Mouse (Mus musculus) intestine, postnatal 0 days (tissue): ENCODE results near the gene Cela3b. TPM values are rescaled to one million over a fixed set of nuclear protein-coding genes. Genes with fewer than 3 reads are reported as not detected.

ENCODE experiments used
- ATAC-seq: fragments of 200-750 bp; cut with Nextera tagmentation; 2 replicates; pipeline ENCODE4 v1.8.0; 2017; ENCODE audit warnings: mild to moderate bottlenecking, moderate TSS enrichment, moderate library complexity
- H3K27ac ChIP-seq: fragments of 300-500 bp; sonication (generic); 2 replicates; pipeline ENCODE4 v1.5.1; 2014; ENCODE audit warnings: mild to moderate bottlenecking, low read depth, low read length, moderate library complexity
- H3K27me3 ChIP-seq: fragments of 300-500 bp; sonication (generic); replicated peaks from 2 replicates; pipeline ENCODE4 v1.6.1; 2014; ENCODE audit warnings: low read length, mixed read lengths; ENCODE audit not compliant: control insufficient read depth, insufficient read depth
- H3K36me3 ChIP-seq: fragments of 300-500 bp; sonication (generic); 2 replicates; pipeline ENCODE4 v1.6.1; 2014; ENCODE audit warnings: mild to moderate bottlenecking, moderate library complexity; ENCODE audit not compliant: control insufficient read depth, insufficient read depth
- H3K4me1 ChIP-seq: fragments of 300-500 bp; sonication (generic); replicated peaks from 2 replicates; pipeline ENCODE4 v1.6.1; 2014; ENCODE audit warnings: antibody characterized with exemption, low read length, mixed read lengths; ENCODE audit not compliant: control insufficient read depth, insufficient read depth
- H3K4me2 ChIP-seq: fragments of 300-500 bp; sonication (generic); replicated peaks from 2 replicates; pipeline ENCODE4 v1.6.1; 2014; ENCODE audit warnings: low read depth, mild to moderate bottlenecking, moderate library complexity
- H3K4me3 ChIP-seq: fragments of 300-500 bp; sonication (generic); 2 replicates; pipeline ENCODE4 v1.5.1; 2014; ENCODE audit warnings: low read depth, low read length
- H3K9ac ChIP-seq: fragments of 300-500 bp; sonication (generic); 2 replicates; pipeline ENCODE4 v1.6.1; 2014; ENCODE audit warnings: mild to moderate bottlenecking, low read depth, low read length
- H3K9me3 ChIP-seq: fragments of 300-500 bp; sonication (generic); 2 replicates; pipeline ENCODE4 v1.6.1; 2016; ENCODE audit warnings: mixed run types; ENCODE audit not compliant: control insufficient read depth
- CTCF ChIP-seq: sonication (generic); IDR thresholded peaks from 2 replicates; pipeline ENCODE4 v1.5.1; 2016; ENCODE audit warnings: low read depth, mild to moderate bottlenecking, control low read depth, antibody characterized with exemption, moderate library complexity
- WGBS: fragments of 180-500 bp; shearing (Covaris S2); extraction: QIAGEN DNeasy Blood & Tissue Kit; methylation state at CpG from one replicate; pipeline ENCODE4 v1.1.7; 2014; 5-methylcytosine and 5-hydroxymethylcytosine counted together
- polyA plus RNA-seq: library from polyadenylated mRNA; unstranded; fragments of >200 nt; fragmentation: Nextera tagmentation; extraction: Ambion mirVana; gene quantifications from 2 replicates; pipeline ENCODE4 v1.2.1, GENCODE M21; 2015

The Cela3b gene
- polyA plus RNA-seq, 1 experiment from 2014 or later = 9.1 TPM

DNA sequence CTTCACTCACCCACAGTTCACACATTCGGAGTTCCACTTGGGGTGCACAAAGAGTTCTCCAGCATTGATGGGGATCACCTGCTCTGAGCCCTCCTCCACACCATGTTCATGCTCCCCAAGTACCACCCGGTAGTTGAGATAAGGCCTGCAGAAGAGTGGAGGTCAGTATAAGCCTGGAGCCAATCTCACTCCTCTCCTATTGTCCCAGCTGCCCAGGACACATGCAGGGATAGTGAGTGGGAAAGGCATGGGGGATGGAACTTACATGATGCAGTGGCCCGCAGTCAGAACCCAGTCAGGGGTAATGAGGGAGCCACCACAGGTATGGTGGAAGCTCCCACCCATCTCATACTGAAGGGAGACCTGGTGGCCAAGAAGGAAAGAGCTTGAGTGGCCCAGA is 24.8 kb downstream of the Cela3b start:
- H3K4me3 ChIP-seq = no peak overlapping the region
- no peak for TF ChIP-seq CTCF
- no peaks in the 10 kb centered on the region for H3K36me3 ChIP-seq
- WGBS = 78% methylated on average over 3 of the region's 3 CpGs
- no peak overlapping the region for H3K9ac ChIP-seq
- no peak overlapping the region for H3K4me2 ChIP-seq
- ATAC-seq = no peak
- no peaks in the 10 kb centered on the region for H3K9me3 ChIP-seq
- no peaks in the 10 kb centered on the region for H3K27me3 ChIP-seq
- H3K27ac ChIP-seq = no peak overlapping the region
- no peaks in the 10 kb centered on the region for H3K4me1 ChIP-seq

DNA sequence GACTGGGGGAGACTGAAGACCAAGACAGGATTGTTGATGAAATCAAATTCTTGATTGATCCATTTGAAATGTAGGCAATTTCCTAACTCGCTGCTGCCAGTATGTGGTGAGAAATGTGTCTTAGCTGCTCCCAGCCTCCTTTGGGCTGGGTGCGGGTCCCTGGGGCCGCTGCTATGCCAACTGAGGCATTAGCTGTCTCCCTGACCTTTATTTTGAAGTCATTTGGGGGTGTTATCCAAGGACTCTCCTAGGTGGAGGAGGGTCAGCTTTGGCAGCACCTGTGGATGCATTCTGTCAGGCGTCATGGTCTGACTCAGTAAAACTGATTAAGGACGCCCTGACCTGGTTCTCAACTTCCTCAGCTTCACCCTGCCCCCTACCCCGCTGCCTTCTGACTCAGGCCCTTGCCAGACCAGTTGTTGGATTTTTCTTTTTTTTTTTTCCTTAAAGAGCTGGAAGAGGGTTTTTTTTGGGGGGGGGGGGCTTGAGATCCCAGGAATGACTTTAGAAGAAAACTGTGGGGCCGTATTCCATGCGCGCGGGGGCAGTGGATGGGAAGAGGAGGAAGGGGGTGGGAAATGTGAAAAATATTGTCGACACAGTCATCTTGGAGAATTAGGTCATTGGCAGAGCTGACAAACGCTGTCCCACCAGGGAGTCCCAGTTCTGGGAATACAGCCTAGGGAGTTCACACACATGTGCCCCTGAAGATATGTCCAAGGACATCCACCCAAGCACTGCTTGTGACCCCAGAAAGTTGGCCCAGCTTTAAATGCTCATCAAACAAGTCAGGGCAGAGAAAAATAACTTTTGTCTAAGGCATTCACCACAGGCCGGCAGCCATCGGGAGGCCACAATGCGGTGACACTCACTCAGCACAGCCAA is 33.5 kb downstream of the Cela3b start:
- no peak overlapping the region for H3K27ac ChIP-seq

DNA sequence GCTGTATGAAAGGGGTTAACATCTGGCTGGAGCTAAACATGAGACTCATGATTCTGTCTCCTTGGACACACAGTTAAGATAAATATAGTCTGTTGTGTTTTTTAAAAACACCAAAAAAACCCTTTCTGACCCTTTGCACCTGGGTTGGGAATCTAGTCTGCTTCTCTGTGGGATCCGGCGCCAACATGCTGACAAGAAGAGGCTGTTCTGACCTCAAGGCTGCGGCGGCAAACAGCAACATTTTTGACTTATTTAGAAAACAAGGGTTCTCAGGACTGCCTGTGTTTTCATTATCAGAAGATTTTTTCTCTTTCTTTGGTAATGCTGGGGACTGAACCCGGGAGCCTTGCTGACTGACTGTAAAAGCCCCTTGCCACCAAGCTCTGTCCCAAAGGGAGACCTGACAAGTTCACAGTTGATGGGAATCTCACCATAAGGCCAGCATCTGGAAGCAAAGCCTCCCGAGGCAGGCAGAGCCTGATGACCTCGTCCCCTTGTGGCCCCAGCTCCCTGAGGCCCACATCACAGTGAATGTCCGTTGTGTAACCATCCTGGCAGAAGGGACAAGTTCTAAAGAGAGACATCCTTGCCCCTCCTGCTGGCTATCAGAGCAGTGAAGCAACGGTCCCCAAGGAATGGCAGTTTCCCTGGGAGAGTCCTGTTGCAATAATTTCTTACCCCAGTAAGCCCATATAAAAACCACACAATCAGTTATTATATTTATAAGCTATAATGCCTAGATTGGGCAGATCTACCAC is 36.8 kb downstream of the Cela3b start:
- Histone ChIP-seq H3K27ac (no peak overlapping the region; the same call in none of the 2 replicates), H3K27me3 (no peaks in the 10 kb centered on the region), H3K4me1 (no peaks in the 10 kb centered on the region), H3K9ac (no peak overlapping the region), H3K4me3 (no peak overlapping the region), H3K9me3 (no peaks in the 10 kb centered on the region), H3K36me3 (no peaks in the 10 kb centered on the region), H3K4me2 (no peak overlapping the region)
- 56% methylated on average over 9 of the region's 9 CpGs for WGBS
- no peak for TF ChIP-seq CTCF
- ATAC-seq = no peak

More for the DNA sequence above, 33.5 kb downstream of the Cela3b start:
- Histone ChIP-seq H3K9me3 (no peaks in the 10 kb centered on the region), H3K4me3 (no peak overlapping the region), H3K4me2 (no peak overlapping the region), H3K36me3 (no peaks in the 10 kb centered on the region), H3K27me3 (no peaks in the 10 kb centered on the region), H3K4me1 (no peaks in the 10 kb centered on the region), H3K9ac (no peak overlapping the region)
- no peak for TF ChIP-seq CTCF
- WGBS = 78% methylated on average over 15 of the region's 15 CpGs
- ATAC-seq = no peak

DNA sequence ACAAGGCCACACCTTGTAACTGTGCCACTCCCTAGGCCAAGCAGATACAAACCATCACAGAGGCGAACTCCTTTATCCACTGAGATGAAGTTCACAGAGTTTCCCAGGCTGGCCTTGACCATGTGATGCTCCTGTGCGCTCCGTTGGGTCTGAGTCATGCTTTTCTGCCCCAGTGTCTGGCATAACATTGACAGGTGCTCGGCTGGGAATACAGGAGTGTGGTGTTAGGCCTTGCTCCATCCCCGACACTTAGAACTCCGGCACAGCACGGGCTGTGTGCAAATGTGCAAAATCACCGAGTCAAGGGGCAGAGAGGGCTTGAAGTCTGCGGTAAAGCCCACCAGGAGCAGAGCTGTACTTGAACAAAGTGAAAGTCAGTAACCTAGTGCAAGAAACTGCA is 37.5 kb downstream of the Cela3b start:
- H3K4me3 ChIP-seq = no peak overlapping the region
- no peak for TF ChIP-seq CTCF
- H3K4me1 ChIP-seq = no peaks in the 10 kb centered on the region
- H3K9me3 ChIP-seq = no peaks in the 10 kb centered on the region
- no peak for ATAC-seq
- H3K4me2 ChIP-seq = no peak overlapping the region
- WGBS = 70% methylated on average over 9 of the region's 9 CpGs
- no peaks in the 10 kb centered on the region for H3K27me3 ChIP-seq
- no peaks in the 10 kb centered on the region for H3K36me3 ChIP-seq
- H3K27ac ChIP-seq = no peak overlapping the region; the same call in 1 of the 2 replicates
- no peak overlapping the region for H3K9ac ChIP-seq

DNA sequence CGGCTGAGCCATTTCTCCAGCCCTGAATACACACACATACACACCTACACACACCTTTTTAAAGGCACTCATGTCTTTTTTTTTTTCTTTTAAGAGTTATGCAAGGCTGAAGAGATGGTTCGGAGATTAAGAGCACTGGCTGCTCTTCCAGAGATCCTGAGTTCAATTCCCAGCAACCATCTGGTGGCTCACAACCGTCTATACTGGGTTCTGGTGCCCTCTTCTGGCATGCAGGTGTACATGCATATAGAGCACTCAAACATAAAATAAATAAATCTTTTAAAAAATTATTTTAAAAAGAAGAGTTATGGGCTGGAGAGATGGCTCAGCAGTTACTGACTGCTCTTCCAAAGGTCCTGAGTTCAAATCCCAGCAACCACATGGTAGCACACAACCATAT is 39.1 kb downstream of the Cela3b start:
- 91% methylated on average over 3 of the region's 3 CpGs for WGBS
- TF ChIP-seq CTCF = peak; percentile 59
- H3K27me3 ChIP-seq = no peaks in the 10 kb centered on the region
- no peak overlapping the region for H3K9ac ChIP-seq
- H3K4me2 ChIP-seq = no peak overlapping the region
- H3K36me3 ChIP-seq = no peaks in the 10 kb centered on the region
- H3K27ac ChIP-seq = no peak overlapping the region
- no peaks in the 10 kb centered on the region for H3K4me1 ChIP-seq
- no peak overlapping the region for H3K4me3 ChIP-seq
- H3K9me3 ChIP-seq = no peaks in the 10 kb centered on the region
- no peak for ATAC-seq

DNA sequence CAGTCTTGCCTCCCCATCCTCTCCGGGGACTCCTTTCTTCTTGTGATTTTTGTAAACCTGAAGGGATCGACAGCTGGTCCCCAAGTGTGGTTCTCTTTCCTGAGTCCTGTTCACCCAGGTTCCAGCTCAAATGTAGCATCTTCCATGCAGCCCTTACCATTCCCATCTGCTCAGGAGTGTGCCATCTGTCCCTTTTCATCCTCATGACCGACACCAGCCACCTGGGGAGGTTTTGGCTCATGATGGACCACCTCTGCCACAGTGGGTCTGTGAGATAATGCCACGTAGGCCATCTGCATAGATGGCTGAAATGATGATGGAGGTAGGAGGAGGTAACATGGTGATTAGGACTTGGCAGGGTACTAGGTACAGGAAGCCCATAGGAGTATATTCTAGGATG is 40.1 kb downstream of the Cela3b start:
- H3K9me3 ChIP-seq = no peaks in the 10 kb centered on the region
- H3K36me3 ChIP-seq = no peaks in the 10 kb centered on the region
- H3K27ac ChIP-seq = no peak overlapping the region
- no peak overlapping the region for H3K4me3 ChIP-seq
- no peak overlapping the region for H3K4me2 ChIP-seq
- ATAC-seq = no peak
- no peaks in the 10 kb centered on the region for H3K4me1 ChIP-seq
- TF ChIP-seq CTCF = no peak
- no peak overlapping the region for H3K9ac ChIP-seq
- no peaks in the 10 kb centered on the region for H3K27me3 ChIP-seq
- 92% methylated on average over 4 of the region's 4 CpGs for WGBS
